Mouse (Mus musculus) lung, postnatal 36 days (tissue): ENCODE results near the gene Ndel1.

ENCODE experiments used
- DNase-seq: peaks from one replicate; pipeline ENCODE4 v3.0.0; 2022; ENCODE audit warnings: mixed read lengths

The Ndel1 gene

GRCm38 (mm10) chr11:68892233-68892832 lies 20.7 kb upstream of the Ndel1 start:
- no peak for DNase-seq

- DNase-seq = no peak
Observed at GRCm38 (mm10) chr11:68891823-68892222, 20.2 kb upstream of the Ndel1 start.

- DNase-seq = no peak
Observed at GRCm38 (mm10) chr11:68890625-68891024, 19.0 kb upstream of the Ndel1 start.

- DNase-seq = no peak
Observed at GRCm38 (mm10) chr11:68888653-68889052, 17.0 kb upstream of the Ndel1 start.

- no peak for DNase-seq
Observed at GRCm38 (mm10) chr11:68888253-68888652, 16.6 kb upstream of the Ndel1 start, which contains the start of gene Rnf222. Gene Rnf222, plus strand, starts transcription at chr11:68888553.

GRCm38 (mm10) chr11:68886091-68886490 lies 14.4 kb upstream of the Ndel1 start:
- no peak for DNase-seq

GRCm38 (mm10) chr11:68884368-68884767 lies 12.7 kb upstream of the Ndel1 start:
- DNase-seq = no peak

GRCm38 (mm10) chr11:68883843-68884242 lies 12.2 kb upstream of the Ndel1 start:
- no peak for DNase-seq

GRCm38 (mm10) chr11:68882107-68882506 lies 10.4 kb upstream of the Ndel1 start:
- no peak for DNase-seq

- DNase-seq = no peak
Observed at GRCm38 (mm10) chr11:68878811-68879210, 7.2 kb upstream of the Ndel1 start.

- peak; percentile 88 for DNase-seq
Observed at GRCm38 (mm10) chr11:68874841-68875240, 3.2 kb upstream of the Ndel1 start.

- no peak for DNase-seq
Observed at GRCm38 (mm10) chr11:68871277-68871676, 381 bp downstream of the Ndel1 start.

GRCm38 (mm10) chr11:68864544-68865189 lies 7.0 kb downstream of the Ndel1 start:
- peak; percentile 96 for DNase-seq

GRCm38 (mm10) chr11:68863631-68864091 lies 8.0 kb downstream of the Ndel1 start:
- DNase-seq = peak; percentile 53

- DNase-seq = no peak
Observed at GRCm38 (mm10) chr11:68862260-68862659, 9.4 kb downstream of the Ndel1 start.

- DNase-seq = no peak
Observed at GRCm38 (mm10) chr11:68859943-68860593, 11.6 kb downstream of the Ndel1 start.

- DNase-seq = no peak
Observed at GRCm38 (mm10) chr11:68857329-68857728, 14.3 kb downstream of the Ndel1 start.

GRCm38 (mm10) chr11:68854621-68855020 lies 17.0 kb downstream of the Ndel1 start:
- DNase-seq = no peak

GRCm38 (mm10) chr11:68853611-68854401 lies 17.9 kb downstream of the Ndel1 start:
- peak; percentile 85 for DNase-seq

GRCm38 (mm10) chr11:68852932-68853409 lies 18.7 kb downstream of the Ndel1 start:
- peak; percentile 99 for DNase-seq

GRCm38 (mm10) chr11:68852486-68852901 lies 19.2 kb downstream of the Ndel1 start:
- DNase-seq = peak; percentile 82

GRCm38 (mm10) chr11:68851644-68852485 lies 19.8 kb downstream of the Ndel1 start:
- DNase-seq = no peak
